Mouse (Mus musculus) forebrain, embryonic 16.5 days (tissue): Measurements from ENCODE around the gene Fam19a2. TPM values are rescaled to one million over a fixed set of nuclear protein-coding genes. Genes with fewer than 3 reads are reported as not detected.

Experiments
- ATAC-seq: fragments of 200-750 bp; cut with Nextera tagmentation; 2 replicates; pipeline ENCODE4 v1.8.0; 2017; ENCODE audit warnings: mild to moderate bottlenecking, moderate library complexity
- H3K27ac ChIP-seq: fragments of 300-500 bp; sonication (generic); 2 replicates; pipeline ENCODE4 v1.5.1; 2014; ENCODE audit warnings: low read length, control low read depth
- H3K27me3 ChIP-seq: fragments of 300-500 bp; sonication (generic); replicated peaks from 2 replicates; pipeline ENCODE4 v1.6.1; 2014; ENCODE audit warnings: low read length; ENCODE audit not compliant: control insufficient read depth, insufficient read depth
- H3K36me3 ChIP-seq: fragments of 300-500 bp; sonication (generic); 2 replicates; pipeline ENCODE4 v1.6.1; 2014; ENCODE audit not compliant: control insufficient read depth, insufficient read depth
- H3K4me1 ChIP-seq: fragments of 300-500 bp; sonication (generic); replicated peaks from 2 replicates; pipeline ENCODE4 v1.6.1; 2014; ENCODE audit warnings: low read length; ENCODE audit not compliant: control insufficient read depth, insufficient read depth
- H3K4me2 ChIP-seq: fragments of 300-500 bp; sonication (generic); 2 replicates; pipeline ENCODE4 v1.6.1; 2014; ENCODE audit warnings: mild to moderate bottlenecking, low read length, control low read depth
- H3K4me3 ChIP-seq: fragments of 300-500 bp; sonication (generic); replicated peaks from 2 replicates; pipeline ENCODE4 v1.5.1; 2014; ENCODE audit warnings: mild to moderate bottlenecking, low read length, control low read depth
- H3K9ac ChIP-seq: fragments of 300-500 bp; sonication (generic); replicated peaks from 2 replicates; pipeline ENCODE4 v1.6.1; 2014; ENCODE audit warnings: low read depth, low read length, control low read depth
- H3K9me3 ChIP-seq: fragments of 300-500 bp; sonication (generic); 2 replicates; pipeline ENCODE4 v1.6.1; 2016; ENCODE audit warnings: low read length; ENCODE audit not compliant: control insufficient read depth
- WGBS: fragments of 180-500 bp; shearing (Covaris S2); extraction: QIAGEN DNeasy Blood & Tissue Kit; methylation state at CpG from one replicate; pipeline ENCODE4 v1.1.7; 2014; 5-methylcytosine and 5-hydroxymethylcytosine counted together
- polyA plus RNA-seq: library from polyadenylated mRNA; unstranded; fragments of >200 nt; fragmentation: Nextera tagmentation; extraction: Ambion mirVana; gene quantifications from 2 replicates; pipeline ENCODE4 v1.2.1, GENCODE M21; 2015

Fam19a2 gene
- polyA plus RNA-seq, 1 experiment from 2014 or later, result 44.6 TPM

DNA sequence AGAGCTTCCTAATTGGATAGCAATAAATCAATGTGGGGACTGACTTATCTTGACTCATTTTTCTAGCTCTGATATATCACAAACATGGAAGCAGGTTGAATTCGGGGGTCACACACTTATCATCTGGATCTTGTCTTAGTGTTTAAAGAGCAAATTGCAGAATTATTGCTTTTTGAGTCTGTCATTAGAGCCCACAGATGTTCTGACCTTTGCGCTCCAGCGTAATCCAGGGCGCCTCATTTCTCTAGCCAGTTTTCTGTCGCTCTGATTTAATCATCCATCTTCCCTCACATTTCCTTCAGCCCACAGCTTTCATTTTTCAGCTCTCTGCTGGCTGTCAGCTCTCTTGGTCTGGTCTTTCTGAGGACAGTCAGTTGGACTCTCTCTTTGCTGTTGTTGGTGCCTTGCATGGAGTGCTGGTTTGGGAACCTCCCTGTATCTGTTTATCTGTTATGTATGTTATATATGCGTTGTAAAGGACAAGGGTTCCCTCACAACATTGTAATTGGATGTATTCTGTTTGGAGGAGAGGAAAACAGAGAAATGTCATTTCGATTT, 154.9 kb downstream of the Fam19a2 start:
- H3K4me2 ChIP-seq, result no peak overlapping the region
- no peaks in the 10 kb centered on the region for H3K27me3 ChIP-seq
- no peaks in the 10 kb centered on the region for H3K9me3 ChIP-seq
- WGBS, result 86% methylated on average over 7 of the region's 7 CpGs
- no peak overlapping the region for H3K27ac ChIP-seq
- H3K4me1 ChIP-seq, result no peaks in the 10 kb centered on the region
- no peak overlapping the region for H3K9ac ChIP-seq
- no peak overlapping the region for H3K4me3 ChIP-seq
- H3K36me3 ChIP-seq, result no peaks in the 10 kb centered on the region
- ATAC-seq, result no peak

GRCm38 (mm10) chr10:123420249-123420648, 156.5 kb downstream of the Fam19a2 start:
- Histone ChIP-seq H3K4me3 (no peak overlapping the region), H3K36me3 (no peaks in the 10 kb centered on the region), H3K4me2 (no peak overlapping the region), H3K9ac (no peak overlapping the region), H3K27me3 (no peaks in the 10 kb centered on the region), H3K4me1 (no peaks in the 10 kb centered on the region), H3K9me3 (no peaks in the 10 kb centered on the region), H3K27ac (no peak overlapping the region)
- peak; percentile 47; the same call in 1 of the 2 replicates for ATAC-seq
- WGBS, result 54% methylated on average over 1 of the region's 1 CpGs

DNA sequence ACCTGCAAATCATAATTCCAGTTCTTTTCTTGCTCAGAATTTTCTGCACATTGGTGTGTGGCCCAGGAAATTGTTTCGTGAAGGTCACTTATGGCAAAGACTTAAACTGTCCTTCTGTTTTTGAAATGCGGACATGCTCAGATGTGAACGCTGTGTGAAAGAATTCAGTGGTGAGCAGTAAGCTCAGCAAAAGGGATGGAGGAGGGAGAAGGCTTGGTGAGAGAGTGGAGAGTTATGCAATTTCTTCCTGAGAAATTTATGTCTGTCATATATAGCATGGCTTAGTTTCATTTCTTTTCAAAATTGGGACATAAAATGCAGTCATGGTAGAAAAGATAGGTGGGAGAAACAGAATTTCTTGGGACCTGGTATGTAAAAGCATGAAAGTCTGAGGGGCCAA, 160.7 kb downstream of the Fam19a2 start:
- no peaks in the 10 kb centered on the region for H3K27me3 ChIP-seq
- ATAC-seq, result no peak

DNA sequence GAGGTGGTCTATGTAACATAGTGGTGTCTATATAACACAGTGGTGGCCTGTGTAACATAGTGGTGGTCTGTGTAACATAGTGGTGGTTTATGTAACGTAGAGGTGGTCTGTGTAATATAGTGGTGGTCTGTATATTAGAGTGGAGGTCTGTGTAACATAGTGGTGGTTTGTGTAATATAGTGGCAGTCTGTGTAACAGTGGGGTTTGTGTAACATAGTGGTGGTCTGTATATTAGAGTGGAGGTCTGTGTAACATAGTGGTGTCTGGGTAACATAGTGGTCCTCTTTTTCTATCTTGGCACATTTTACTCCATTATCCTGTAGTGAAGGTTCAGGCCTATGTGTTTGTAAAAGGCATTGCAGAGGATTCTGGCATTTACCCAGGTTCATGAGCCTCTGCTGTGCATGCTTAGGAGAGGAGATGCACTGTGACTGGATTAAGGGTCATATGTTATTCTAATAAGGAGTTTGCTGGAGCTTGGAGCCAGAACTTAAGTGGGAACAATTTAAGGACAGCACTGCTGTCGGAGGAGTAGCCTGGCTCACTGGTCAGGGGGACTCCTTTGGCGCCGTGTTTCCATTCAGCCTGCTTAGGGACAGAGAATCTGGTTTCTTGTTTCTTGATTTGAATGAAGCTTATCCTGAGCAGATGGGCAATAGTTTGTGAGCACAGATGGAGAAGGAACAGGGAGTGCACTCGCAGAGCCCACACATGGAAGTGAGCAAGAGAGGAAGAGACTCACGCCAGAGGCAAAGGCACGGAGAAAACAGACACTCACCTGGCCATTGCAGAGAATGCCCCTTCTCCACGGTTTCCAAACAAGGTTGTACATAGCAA, 162.9 kb downstream of the Fam19a2 start:
- Histone ChIP-seq H3K27me3 (no peaks in the 10 kb centered on the region), H3K4me2 (no peak overlapping the region), H3K9me3 (no peaks in the 10 kb centered on the region), H3K36me3 (no peaks in the 10 kb centered on the region), H3K4me3 (no peak overlapping the region), H3K9ac (no peak overlapping the region), H3K27ac (peak overlapping the region; percentile 20), H3K4me1 (0 out of 2 replicates have a peak, but pooled peaks cover 4% of the 10 kb centered on the region)
- 69% methylated on average over 8 of the region's 8 CpGs for WGBS
- ATAC-seq, result peak; percentile 82

More for the DNA sequence above, 160.7 kb downstream of the Fam19a2 start:
- Histone ChIP-seq H3K9ac (no peak overlapping the region), H3K4me3 (no peak overlapping the region), H3K4me2 (no peak overlapping the region), H3K4me1 (0 out of 2 replicates have a peak, but pooled peaks cover 4% of the 10 kb centered on the region), H3K27ac (no peak overlapping the region), H3K9me3 (no peaks in the 10 kb centered on the region), H3K36me3 (no peaks in the 10 kb centered on the region)
- 94% methylated on average over 3 of the region's 3 CpGs for WGBS

GRCm38 (mm10) chr10:123431569-123431968, 167.8 kb downstream of the Fam19a2 start:
- no peaks in the 10 kb centered on the region for H3K36me3 ChIP-seq
- ATAC-seq, result no peak
- no peak overlapping the region for H3K4me2 ChIP-seq
- H3K9ac ChIP-seq, result no peak overlapping the region
- WGBS, result 59% methylated on average over 5 of the region's 5 CpGs
- no peaks in the 10 kb centered on the region for H3K9me3 ChIP-seq
- no peak overlapping the region for H3K4me3 ChIP-seq
- H3K27me3 ChIP-seq, result no peaks in the 10 kb centered on the region
- H3K27ac ChIP-seq, result no peak overlapping the region
- 0 out of 2 replicates have a peak, but pooled peaks cover 4% of the 10 kb centered on the region for H3K4me1 ChIP-seq

- Histone ChIP-seq H3K27me3 (no peaks in the 10 kb centered on the region), H3K36me3 (no peaks in the 10 kb centered on the region), H3K4me3 (no peak overlapping the region), H3K27ac (0 out of 2 replicates have a peak overlapping the region, but pooled peaks have one; percentile 19), H3K9ac (no peak overlapping the region), H3K4me1 (peaks cover 4% of the 10 kb centered on the region; the same call in 1 of the 2 replicates), H3K9me3 (no peaks in the 10 kb centered on the region), H3K4me2 (no peak overlapping the region)
- ATAC-seq, result peak; percentile 79
- WGBS, result 55% methylated on average over 4 of the region's 4 CpGs
Measured at GRCm38 (mm10) chr10:123437576-123437975, 173.8 kb downstream of the Fam19a2 start.

- H3K27ac ChIP-seq, result no peak overlapping the region
- WGBS, result 86% methylated on average over 1 of the region's 1 CpGs
- H3K27me3 ChIP-seq, result no peaks in the 10 kb centered on the region
- ATAC-seq, result no peak
- no peak overlapping the region for H3K9ac ChIP-seq
- no peaks in the 10 kb centered on the region for H3K36me3 ChIP-seq
- no peak overlapping the region for H3K4me2 ChIP-seq
- no peaks in the 10 kb centered on the region for H3K9me3 ChIP-seq
- no peaks in the 10 kb centered on the region for H3K4me1 ChIP-seq
- no peak overlapping the region for H3K4me3 ChIP-seq
Measured at GRCm38 (mm10) chr10:123456800-123457199, 193.0 kb downstream of the Fam19a2 start.

DNA sequence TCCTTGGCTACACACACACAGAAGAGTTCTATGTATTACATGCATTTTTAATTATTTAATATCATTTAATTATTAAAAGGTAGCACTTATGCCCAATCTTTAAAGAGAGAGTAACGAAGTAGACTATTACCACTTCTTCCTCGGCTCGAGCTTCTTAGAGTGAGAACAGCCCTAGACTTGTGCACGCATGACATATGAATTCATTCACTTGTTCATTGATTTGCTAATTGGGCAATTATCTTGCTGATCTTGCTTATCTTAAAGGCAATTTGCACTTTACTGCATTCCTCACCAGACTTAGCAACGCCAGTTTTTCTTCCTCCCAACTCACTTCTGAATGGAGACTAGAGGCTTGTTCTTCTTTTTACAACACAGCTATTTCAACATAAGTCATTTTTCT, 196.7 kb downstream of the Fam19a2 start:
- no peak overlapping the region for H3K27ac ChIP-seq
- H3K27me3 ChIP-seq, result no peaks in the 10 kb centered on the region
- no peak overlapping the region for H3K4me3 ChIP-seq
- no peaks in the 10 kb centered on the region for H3K9me3 ChIP-seq
- WGBS, result 13% methylated on average over 5 of the region's 5 CpGs
- no peak overlapping the region for H3K9ac ChIP-seq
- H3K36me3 ChIP-seq, result no peaks in the 10 kb centered on the region
- H3K4me1 ChIP-seq, result no peaks in the 10 kb centered on the region
- ATAC-seq, result peak; percentile 75
- H3K4me2 ChIP-seq, result no peak overlapping the region

DNA sequence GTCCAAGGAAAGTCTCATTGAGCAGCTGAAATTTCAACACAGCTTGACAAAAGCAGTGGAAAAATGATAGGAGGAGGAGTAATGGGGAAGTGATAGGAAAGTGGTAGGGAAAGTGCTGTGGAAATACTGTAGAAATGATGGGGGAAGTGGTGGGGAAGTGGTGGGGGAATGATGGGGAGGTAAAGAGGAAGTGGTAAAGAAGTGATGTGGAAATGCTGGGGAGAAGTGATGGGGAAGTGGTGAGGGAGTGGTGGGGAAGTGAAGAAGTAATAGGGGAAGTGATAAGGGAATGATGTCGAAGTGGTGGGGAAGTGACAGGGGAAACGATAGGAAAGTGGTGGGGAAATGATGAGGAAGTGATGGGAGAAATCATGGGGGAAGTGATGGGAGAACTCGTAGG, 198.5 kb downstream of the Fam19a2 start:
- Histone ChIP-seq H3K36me3 (no peaks in the 10 kb centered on the region; the same call in 1 of the 2 replicates), H3K4me2 (no peak overlapping the region), H3K9ac (no peak overlapping the region), H3K27ac (no peak overlapping the region), H3K4me3 (no peak overlapping the region), H3K4me1 (no peaks in the 10 kb centered on the region), H3K27me3 (no peaks in the 10 kb centered on the region), H3K9me3 (no peaks in the 10 kb centered on the region)
- no peak for ATAC-seq
- 96% methylated on average over 3 of the region's 3 CpGs for WGBS
